Mouse (Mus musculus) MEL (cell line): ENCODE results near the gene Rabep2. TPM values are rescaled to one million over a fixed set of nuclear protein-coding genes. Genes with fewer than 3 reads are reported as not detected.

Experiments
- DNase-seq: peaks from one replicate; pipeline ENCODE4 v3.0.0; 2011; ENCODE audit warnings: low read depth, low spot score
- H3K27ac ChIP-seq: 2 replicates; pipeline ENCODE4 v1.5.1; 2012; ENCODE audit warnings: low read depth, mild to moderate bottlenecking, control low read depth, low read length, moderate library complexity; ENCODE audit not compliant: control insufficient read depth
- H3K27me3 ChIP-seq, 2 experiments: fragments of 150-350 bp in 1 of 2; sonication (generic) in 1 of 2; 2 replicates each; pipeline ENCODE4 v1.6.1; 2012; ENCODE audit warnings: low read length in 2 of 2, mild to moderate bottlenecking in 2 of 2, improper control_type of control experiment in 1 of 2, moderate library complexity in 1 of 2; ENCODE audit not compliant: insufficient read depth in 2 of 2, control insufficient read depth in 1 of 2
- H3K36me3 ChIP-seq, 2 experiments: 2 replicates each; pipeline ENCODE4 v1.6.1; 2012 to 2014; ENCODE audit warnings: low read length in 2 of 2, improper control_type of control experiment in 1 of 2, inconsistent platforms in 1 of 2, mild to moderate bottlenecking in 1 of 2; ENCODE audit not compliant: insufficient read depth in 2 of 2, control insufficient read depth in 1 of 2
- H3K4me1 ChIP-seq, 2 experiments: fragments of 150-350 bp in 1 of 2; sonication (generic) in 1 of 2; 2 replicates each; pipeline ENCODE4 v1.6.1; 2012; ENCODE audit warnings: low read length in 2 of 2, improper control_type of control experiment in 1 of 2, mild to moderate bottlenecking in 1 of 2; ENCODE audit not compliant: insufficient read depth in 2 of 2, control insufficient read depth in 1 of 2
- H3K4me3 ChIP-seq, 2 experiments: fragments of 150-350 bp in 1 of 2; sonication (generic) in 1 of 2; 2 replicates each; pipeline ENCODE4 v1.5.1; 2012; ENCODE audit warnings: low read depth in 2 of 2, low read length in 2 of 2, mild to moderate bottlenecking in 2 of 2, moderate library complexity in 2 of 2, control low read depth in 1 of 2, improper control_type of control experiment in 1 of 2; ENCODE audit not compliant: control insufficient read depth in 1 of 2, insufficient read depth in 1 of 2
- H3K79me2 ChIP-seq: 2 replicates; pipeline ENCODE4 v1.6.1; 2012; ENCODE audit warnings: mild to moderate bottlenecking, low read length, moderate library complexity; ENCODE audit not compliant: control insufficient read depth, poor library complexity, insufficient read depth
- H3K9ac ChIP-seq: 2 replicates; pipeline ENCODE4 v1.6.1; 2012; ENCODE audit warnings: low read depth, mild to moderate bottlenecking, control low read depth, low read length, moderate library complexity; ENCODE audit not compliant: control insufficient read depth, poor library complexity, severe bottlenecking
- H3K9me3 ChIP-seq: fragments of 150-350 bp; sonication (generic); replicated peaks from 2 replicates; pipeline ENCODE4 v1.6.1; 2012; ENCODE audit warnings: mild to moderate bottlenecking, low read length, improper control_type of control experiment, moderate library complexity; ENCODE audit not compliant: insufficient read depth
- BHLHE40 ChIP-seq: IDR thresholded peaks from 2 replicates; pipeline ENCODE4 v1.6.1; 2012; ENCODE audit warnings: low read depth, mild to moderate bottlenecking, inconsistent platforms, low read length, improper control_type of control experiment, borderline replicate concordance
- CHD1 ChIP-seq: IDR thresholded peaks from 2 replicates; pipeline ENCODE4 v1.6.1; 2012; ENCODE audit warnings: low read depth, mild to moderate bottlenecking, inconsistent platforms, low read length, improper control_type of control experiment
- CHD2 ChIP-seq: IDR thresholded peaks from 2 replicates; pipeline ENCODE4 v1.6.1; 2011; ENCODE audit warnings: low read length, improper control_type of control experiment
- E2F4 ChIP-seq: IDR thresholded peaks from 2 replicates; pipeline ENCODE4 v1.6.1; 2011; ENCODE audit warnings: low read depth, low read length, improper control_type of control experiment, borderline replicate concordance
- HCFC1 ChIP-seq: IDR thresholded peaks from 2 replicates; pipeline ENCODE4 v1.6.1; 2012; ENCODE audit warnings: low read depth, mild to moderate bottlenecking, inconsistent platforms, low read length, improper control_type of control experiment, moderate library complexity
- KAT2A ChIP-seq: conservative IDR thresholded peaks from 2 replicates; pipeline ENCODE4 v1.6.1; 2012; ENCODE audit warnings: low read depth, low read length, improper control_type of control experiment, inconsistent platforms
- MAFK ChIP-seq: IDR thresholded peaks from 2 replicates; pipeline ENCODE4 v1.6.1; 2011; ENCODE audit warnings: low read depth, mild to moderate bottlenecking, low read length, improper control_type of control experiment, borderline replicate concordance
- MAX ChIP-seq: IDR thresholded peaks from 2 replicates; pipeline ENCODE4 v1.6.1; 2011; ENCODE audit warnings: low read length, improper control_type of control experiment
- MEF2A ChIP-seq: IDR thresholded peaks from 2 replicates; pipeline ENCODE4 v1.6.1; 2014; ENCODE audit warnings: low read depth, mild to moderate bottlenecking, inconsistent platforms, low read length, improper control_type of control experiment; ENCODE audit not compliant: poor library complexity, insufficient replicate concordance, severe bottlenecking; ENCODE audit errors: extremely low read depth
- MXI1 ChIP-seq: IDR thresholded peaks from 2 replicates; pipeline ENCODE4 v1.6.1; 2011; ENCODE audit warnings: mild to moderate bottlenecking, low read depth, low read length, improper control_type of control experiment
- MYB ChIP-seq: IDR thresholded peaks from 2 replicates; pipeline ENCODE4 v1.6.1; 2011; ENCODE audit warnings: mild to moderate bottlenecking, low read depth, low read length, improper control_type of control experiment
- MYC ChIP-seq: IDR thresholded peaks from 2 replicates; pipeline ENCODE4 v1.6.1; 2011; ENCODE audit warnings: low read depth, mild to moderate bottlenecking, low read length, improper control_type of control experiment, moderate library complexity
- POLR2A ChIP-seq, 2 experiments: IDR thresholded peaks; 2 replicates each; pipeline ENCODE4 v1.6.1; 2011 to 2012; ENCODE audit warnings: low read length in 2 of 2, mild to moderate bottlenecking in 2 of 2, control low read depth in 1 of 2, improper control_type of control experiment in 1 of 2, low read depth in 1 of 2, moderate library complexity in 1 of 2; ENCODE audit not compliant: control insufficient read depth in 1 of 2, insufficient read depth in 1 of 2, poor library complexity in 1 of 2
- POLR2AphosphoS2 ChIP-seq: IDR thresholded peaks from 2 replicates; pipeline ENCODE4 v1.6.1; 2011; ENCODE audit warnings: low read length, improper control_type of control experiment
- RCOR1 ChIP-seq: IDR thresholded peaks from 2 replicates; pipeline ENCODE4 v1.6.1; 2012; ENCODE audit warnings: low read depth, mild to moderate bottlenecking, inconsistent platforms, low read length, improper control_type of control experiment
- USF2 ChIP-seq, 2 experiments: IDR thresholded peaks; 2 replicates each; pipeline ENCODE4 v1.6.1; 2011 to 2012; ENCODE audit warnings: improper control_type of control experiment in 2 of 2, low read length in 2 of 2, borderline replicate concordance in 1 of 2, inconsistent platforms in 1 of 2, low read depth in 1 of 2, mild to moderate bottlenecking in 1 of 2; ENCODE audit not compliant: insufficient read depth in 1 of 2
- ZKSCAN1 ChIP-seq: IDR thresholded peaks from 2 replicates; pipeline ENCODE4 v1.6.1; 2012; ENCODE audit warnings: low read depth, mild to moderate bottlenecking, inconsistent platforms, low read length, improper control_type of control experiment, moderate library complexity
- ZMIZ1 ChIP-seq: IDR thresholded peaks from 2 replicates; pipeline ENCODE4 v1.6.1; 2012; ENCODE audit warnings: low read depth, mild to moderate bottlenecking, inconsistent platforms, low read length, improper control_type of control experiment, moderate library complexity
- polyA plus RNA-seq, 2 experiments: library from polyadenylated mRNA; stranded (reverse) in 1 of 2; unstranded in 1 of 2; fragments of >175 nt in 1 of 2; fragments of >200 nt in 1 of 2; gene quantifications; 2 replicates each; pipeline versions ENCODE4 v1.2.1 to v1.2.4; 2012; ENCODE audit warnings: low replicate concordance in 2 of 2, low read depth in 1 of 2; ENCODE audit not compliant: insufficient read length in 2 of 2, insufficient read depth in 1 of 2, missing spikeins in 1 of 2
- total RNA-seq: library from RNA; depleted of rRNA; stranded (reverse); fragments of 300-350 nt; gene quantifications from 2 replicates; pipeline ENCODE4 v1.2.3, GENCODE M21; 2012

Rabep2 gene
- total and polyA plus RNA-seq, 3 experiments = 12.9 to 16.2 TPM; not detected in 1

DNA sequence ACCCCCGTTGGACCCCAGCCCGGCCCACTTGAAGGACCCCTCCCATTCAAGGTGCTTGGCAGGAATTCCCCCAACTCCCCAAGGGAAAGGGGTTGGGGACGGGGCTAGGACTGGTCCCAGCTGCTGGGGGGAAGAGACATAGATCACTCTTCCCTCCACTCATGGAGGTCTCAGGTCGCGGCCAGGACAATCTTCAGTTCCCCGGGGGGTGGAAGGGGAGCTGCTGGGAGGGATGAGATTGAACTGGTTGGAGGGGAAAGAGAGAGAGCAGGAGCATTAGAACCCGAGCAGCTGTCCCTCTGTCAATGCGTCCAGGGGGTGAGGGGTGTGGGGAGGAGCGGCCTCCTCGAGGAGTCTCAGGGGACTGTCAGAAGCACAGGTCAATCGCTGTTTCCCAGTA lies 63.4 kb downstream of the Rabep2 start:
- no peak for DNase-seq
- TF ChIP-seq POLR2A (IDR thresholded peaks at IDR 0.05; ENCODE audit: control insufficient read depth in 1 of 2, insufficient read depth in 1 of 2, low read depth in 1 of 2, low read length in 2 of 2, poor library complexity in 1 of 2) (peak in 1 of 2 experiments; percentile 21; a peak in 1 of 4 replicates), MYB (no peak), CHD1 (no peak), MAFK (no peak), MXI1 (no peak), KAT2A (no peak)
- Histone ChIP-seq H3K79me2 (peaks cover 19% of the 10 kb centered on the region), H3K4me1 (peaks cover 0 to 6% of the 10 kb centered on the region in 2 experiments; a peak in 1 of 4 replicates), H3K27ac (no peak overlapping the region), H3K9ac (no peak overlapping the region), H3K36me3 (peaks cover 3 to 31% of the 10 kb centered on the region in 2 experiments), H3K9me3 (no peaks in the 10 kb centered on the region), H3K4me3 (no peak overlapping the region), H3K27me3 (no peaks in the 10 kb centered on the region)

DNA sequence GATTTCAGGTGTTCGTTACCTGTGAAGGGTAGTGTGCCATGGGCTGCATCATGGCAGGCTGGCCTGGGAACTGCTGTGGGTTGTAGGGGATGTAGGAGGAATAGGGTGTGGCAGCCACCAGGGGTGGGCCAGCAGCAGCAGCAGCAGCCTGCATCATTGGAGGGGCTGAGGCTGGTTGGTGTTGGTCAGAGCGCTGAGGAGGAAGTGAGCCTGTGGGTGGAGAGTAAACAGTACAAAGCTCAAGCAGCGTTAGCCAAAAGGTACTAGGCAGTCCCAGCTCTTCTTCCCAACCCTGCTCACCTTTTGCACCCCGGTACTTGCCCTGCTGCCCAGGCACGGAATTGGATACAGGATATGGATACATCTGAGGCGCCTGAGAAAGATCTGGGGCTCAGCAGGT lies 65.6 kb downstream of the Rabep2 start:
- no peak overlapping the region for H3K27ac ChIP-seq
- TF ChIP-seq ZKSCAN1 (no peak), KAT2A (no peak), POLR2AphosphoS2 (no peak), MEF2A (no peak), MYC (no peak), HCFC1 (no peak), BHLHE40 (no peak), E2F4 (no peak), USF2 (IDR thresholded peaks at IDR 0.05; ENCODE audit: borderline replicate concordance in 1 of 2, insufficient read depth in 1 of 2, low read depth in 1 of 2, low read length in 2 of 2) (no peak), MAX (no peak), RCOR1 (no peak), MYB (no peak), CHD2 (no peak), ZMIZ1 (no peak), POLR2A (IDR thresholded peaks at IDR 0.05; ENCODE audit: control insufficient read depth in 1 of 2, insufficient read depth in 1 of 2, low read depth in 1 of 2, low read length in 2 of 2, poor library complexity in 1 of 2) (no peak), MXI1 (no peak)
- TF ChIP-seq, all 39 proteins: peak for 0
- H3K4me1 ChIP-seq = no peaks in the 10 kb centered on the region

More for the DNA sequence above, 65.6 kb downstream of the Rabep2 start:
- Histone ChIP-seq H3K27me3 (no peaks in the 10 kb centered on the region), H3K36me3 (peaks cover 11 to 43% of the 10 kb centered on the region in 2 experiments), H3K4me3 (no peak overlapping the region), H3K79me2 (peaks cover 14% of the 10 kb centered on the region), H3K9ac (no peak overlapping the region), H3K9me3 (no peaks in the 10 kb centered on the region)
- no peak for DNase-seq
